Mouse (Mus musculus): ENCODE results near the gene Pigw.
"Not testable (repeated sequence)": the region's sequence is repeated elsewhere in the genome, so short reads cannot be mapped to it uniquely, and the experiment has no call there.

The Pigw gene

DNA sequence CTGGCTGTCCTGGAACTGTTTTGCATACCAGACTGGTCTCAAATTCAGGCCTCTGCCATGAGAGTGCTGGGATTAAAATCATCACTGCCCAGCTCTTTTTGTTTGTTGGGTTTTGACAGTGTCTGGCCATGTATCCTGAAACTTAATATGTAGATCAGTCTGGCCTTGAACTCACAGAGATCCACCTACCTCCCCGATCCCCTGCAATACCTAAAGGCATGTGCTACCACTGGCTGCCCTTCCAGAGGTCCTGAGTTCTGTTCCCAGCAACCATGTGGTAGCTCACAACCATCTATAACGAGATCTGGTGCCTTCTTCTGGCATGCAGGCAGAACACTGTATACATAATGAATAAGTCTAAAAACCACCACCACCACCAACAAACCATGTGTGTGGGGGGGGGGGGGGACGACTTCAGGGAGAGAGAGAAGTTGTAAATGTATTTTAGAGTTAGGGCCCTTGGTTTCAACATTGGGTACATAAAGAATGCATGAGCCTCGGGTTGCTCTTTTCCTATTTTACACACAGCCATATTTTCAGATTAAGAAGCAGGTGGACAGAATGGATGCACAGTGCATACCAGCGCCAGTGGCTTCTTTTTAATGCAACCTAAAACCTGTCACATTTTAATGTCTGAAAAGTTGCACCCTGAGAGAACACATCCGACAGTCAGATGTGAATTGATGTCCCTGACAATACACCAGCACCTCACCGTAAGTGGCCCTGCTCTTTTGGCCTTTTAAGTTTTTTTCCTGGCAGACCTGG is 896 bp downstream of the Pigw start:
- in situ Hi-C loops (cut with MboI, MseI), result no loop called here

- in situ Hi-C loops (cut with MboI, MseI), result not testable (repeated sequence)
Measured at GRCm38 (mm10) chr11:84876020-84876419, 4.1 kb downstream of the Pigw start.

- in situ Hi-C loops (cut with MboI, MseI), result no loop called here
Measured at GRCm38 (mm10) chr11:84873042-84873833, 6.8 kb downstream of the Pigw start.

DNA sequence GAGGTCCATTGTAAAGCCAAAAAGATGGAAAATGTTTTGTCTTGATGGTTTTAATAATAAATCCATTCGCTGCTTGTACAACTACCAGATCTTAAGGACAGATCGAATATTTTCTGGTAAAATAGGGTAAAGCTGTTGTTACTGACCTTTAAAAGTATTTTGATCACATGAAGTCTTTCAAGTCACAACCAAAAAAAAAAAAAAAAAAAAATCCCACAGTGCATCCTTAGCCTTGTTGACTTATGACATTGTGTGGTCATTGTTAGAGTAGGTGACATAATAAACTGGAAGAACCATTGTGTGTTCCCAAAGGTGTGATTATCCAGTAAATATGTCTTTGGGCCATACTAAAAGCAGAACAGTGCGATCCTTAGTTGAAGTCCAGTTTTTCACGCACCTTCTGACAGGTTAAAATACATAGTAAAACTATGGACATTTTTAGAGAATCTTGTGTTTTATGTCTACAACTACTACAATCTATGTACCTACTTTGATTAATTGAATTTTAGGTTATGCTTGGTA is 8.5 kb downstream of the Pigw start:
- in situ Hi-C loops (cut with MboI, MseI), result no loop called here

- in situ Hi-C loops (cut with MboI, MseI), result no loop called here
Measured at GRCm38 (mm10) chr11:84871046-84871445, 9.0 kb downstream of the Pigw start.

GRCm38 (mm10) chr11:84870337-84871043 is 9.6 kb downstream of the Pigw start, which contains the start of gene Ggnbp2:
TSS of gene Ggnbp2 (minus strand) at chr11:84870817.
- in situ Hi-C loops (cut with MboI, MseI), result no loop called here

DNA sequence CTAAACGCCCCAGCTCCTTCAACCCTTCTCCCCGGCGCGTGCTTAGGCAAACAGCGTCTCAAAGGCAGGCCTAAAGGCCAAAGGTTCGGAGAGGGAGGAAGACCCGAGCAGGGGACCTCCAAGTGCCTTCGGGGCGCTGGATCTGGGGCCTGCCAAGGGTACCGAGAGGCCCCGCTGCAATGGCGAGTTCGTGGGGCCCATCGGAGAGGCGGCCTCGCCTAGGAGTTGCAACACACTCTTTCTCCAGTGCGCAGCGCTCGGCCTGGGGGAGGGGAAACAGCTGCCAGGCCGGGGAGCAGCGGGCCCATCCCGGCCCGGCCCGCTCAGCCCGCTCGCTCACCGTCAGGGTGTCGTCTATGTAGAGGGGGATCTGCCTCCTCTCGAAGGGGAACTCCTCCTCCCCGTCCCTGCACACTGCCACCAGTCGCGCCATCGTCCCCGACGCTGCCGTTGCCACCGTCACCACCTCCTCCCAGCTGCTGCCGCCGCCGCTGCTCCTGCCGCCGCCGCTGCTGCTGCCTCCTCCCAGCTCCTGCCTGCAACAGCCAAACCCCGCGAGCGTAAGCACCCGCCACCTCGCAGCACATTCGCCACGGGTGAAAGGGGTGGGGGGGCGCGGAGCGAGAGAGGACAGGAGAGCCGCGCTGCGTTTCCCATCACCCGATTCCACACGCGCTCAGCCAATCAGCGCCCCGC is 10.4 kb downstream of the Pigw start:
- in situ Hi-C loops (cut with MboI, MseI), result no loop called here

DNA sequence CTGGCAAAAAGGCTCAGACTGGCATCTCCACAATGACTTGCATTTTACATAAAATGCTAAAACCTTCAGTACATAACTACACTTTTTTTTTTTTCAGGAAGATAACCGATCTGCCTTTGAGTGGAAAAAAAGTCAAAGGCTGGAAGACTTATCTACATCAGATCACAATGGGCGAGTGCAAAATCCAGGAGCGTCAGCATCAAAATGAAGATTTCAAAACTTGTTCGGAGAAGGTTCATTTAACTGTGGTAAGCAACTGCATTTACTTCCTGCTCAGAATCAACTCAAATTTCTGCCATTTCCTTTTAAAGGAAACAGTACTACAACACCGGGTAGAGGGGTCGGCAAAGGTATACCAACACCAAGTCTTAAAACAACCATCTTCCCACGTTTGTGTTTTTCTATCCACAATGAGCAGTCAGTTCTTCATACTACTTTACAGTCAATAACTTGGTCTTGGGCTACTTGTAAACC is 11.3 kb downstream of the Pigw start:
- in situ Hi-C loops (cut with MboI, MseI), result no loop called here

GRCm38 (mm10) chr11:84867586-84867985 is 12.5 kb downstream of the Pigw start:
- in situ Hi-C loops (cut with MboI, MseI), result no loop called here

- in situ Hi-C loops (cut with MboI, MseI), result no loop called here
Measured at GRCm38 (mm10) chr11:84865268-84865667, 14.8 kb downstream of the Pigw start.

DNA sequence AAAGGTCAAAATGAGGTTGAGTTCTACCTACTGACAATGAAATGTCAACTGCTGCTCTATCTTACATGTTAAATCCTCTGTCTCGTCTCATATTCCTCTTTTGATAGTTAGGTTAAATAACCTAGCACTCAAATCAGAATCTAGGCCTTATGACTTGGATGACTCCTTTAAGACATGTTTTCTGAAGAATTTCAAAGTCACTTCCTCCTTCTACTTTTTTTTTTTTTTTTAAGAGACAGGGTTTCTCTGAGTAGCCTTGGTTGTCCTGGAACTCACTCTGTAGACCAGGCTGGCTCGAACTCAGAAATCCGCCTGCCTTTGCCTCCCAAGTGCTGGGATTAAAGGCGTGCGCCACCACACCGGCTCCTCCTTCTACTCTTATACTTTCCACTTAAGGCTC is 24.8 kb downstream of the Pigw start:
- in situ Hi-C loops (cut with MboI, MseI), result no loop called here

GRCm38 (mm10) chr11:84847475-84848090 is 32.5 kb downstream of the Pigw start:
- in situ Hi-C loops (cut with MboI, MseI), result no loop called here

DNA sequence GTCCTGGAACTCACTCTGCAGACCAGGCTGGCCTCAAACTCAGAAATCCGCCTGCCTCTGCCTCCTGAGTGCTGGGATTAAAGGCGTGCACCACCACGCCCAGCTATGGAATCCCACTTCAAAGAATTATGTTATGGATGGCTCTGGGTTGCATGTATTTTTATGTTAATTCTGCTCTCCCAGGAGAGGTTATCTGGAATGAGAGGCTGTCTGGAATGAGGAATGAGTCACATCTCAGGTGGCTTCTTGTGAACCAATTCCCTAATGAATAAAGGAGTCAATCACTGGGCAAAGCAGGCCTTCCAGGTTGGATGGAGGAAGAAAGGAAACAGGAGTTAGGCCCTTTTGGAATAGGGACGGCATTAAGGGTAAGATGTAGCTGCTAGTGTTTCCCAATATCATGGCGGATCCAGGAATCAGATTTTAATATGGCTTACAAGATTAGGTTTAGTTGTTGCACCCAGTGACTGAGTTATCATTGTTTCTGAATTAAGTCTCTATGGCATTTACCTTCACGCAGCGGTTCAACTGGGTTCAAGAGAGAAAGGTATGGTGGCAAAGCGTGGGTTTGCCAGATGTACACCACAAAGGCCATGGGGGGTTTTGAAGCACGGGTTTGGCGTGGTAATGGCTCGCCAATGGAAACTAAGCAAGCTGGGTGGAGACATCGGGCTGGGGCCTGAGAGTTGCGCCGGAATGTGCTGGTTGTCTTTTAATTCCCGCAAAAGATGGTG is 33.2 kb downstream of the Pigw start:
- in situ Hi-C loops (cut with MboI, MseI), result no loop called here

DNA sequence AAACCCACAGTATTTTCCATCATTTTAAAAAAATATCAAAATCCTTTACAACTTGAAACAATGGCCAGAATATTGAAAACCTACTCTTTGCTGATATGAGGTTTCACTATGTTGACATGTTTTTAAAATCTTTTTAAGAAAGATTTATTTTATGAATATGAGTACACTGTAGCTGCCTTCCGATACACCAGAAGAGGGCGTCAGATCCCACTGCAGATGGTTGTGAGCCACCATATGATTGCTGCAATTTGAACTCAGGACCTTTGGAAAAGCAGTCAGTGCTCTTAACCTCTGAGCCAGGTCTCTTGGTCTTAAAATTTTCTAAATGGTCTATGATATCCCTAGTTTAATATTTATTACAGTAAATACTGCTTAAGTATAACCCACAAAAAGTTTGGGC is 40.8 kb downstream of the Pigw start:
- in situ Hi-C loops (cut with MboI, MseI), result no loop called here

- in situ Hi-C loops (cut with MboI, MseI), result loop anchor here (5.0 to 10.0 kb wide), 2 partner anchors 33 to 305 kb away; partner anchors contain the start of gene Lhx1
Measured at GRCm38 (mm10) chr11:84829495-84829894, 50.6 kb downstream of the Pigw start.

GRCm38 (mm10) chr11:84828516-84829399 is 51.3 kb downstream of the Pigw start, which contains the start of gene Dhrs11:
TSS of gene Dhrs11 (minus strand) at chr11:84828994.
- in situ Hi-C loops (cut with MboI, MseI), result loop anchor here (5.0 to 10.0 kb wide), 2 partner anchors 34 to 304 kb away; partner anchors contain the start of gene Lhx1

- in situ Hi-C loops (cut with MboI, MseI), result loop anchor here (5.0 to 10.0 kb wide), 2 partner anchors 34 to 303 kb away; partner anchors contain the start of gene Lhx1
Measured at GRCm38 (mm10) chr11:84827901-84828503, 52.1 kb downstream of the Pigw start.

GRCm38 (mm10) chr11:84827492-84827891 is 52.6 kb downstream of the Pigw start:
- in situ Hi-C loops (cut with MboI, MseI), result loop anchor here (5.0 to 10.0 kb wide), 2 partner anchors 35 to 303 kb away; partner anchors contain the start of gene Lhx1
